Mouse (Mus musculus) layer of hippocampus, postnatal 25 days (tissue): ENCODE measurements around the gene Ttc30b. TPM values are rescaled to one million over a fixed set of nuclear protein-coding genes. Genes with fewer than 3 reads are reported as not detected.

ENCODE experiments used
- total RNA-seq, 2 experiments: library from RNA; stranded (reverse); gene quantifications; 2 replicates each; pipeline ENCODE4 v1.2.3; 2021

Ttc30b gene
- total RNA-seq, 2 experiments from 2014 or later: 14.2 to 16.3 TPM

Other genes with a start within 250 kb of the Ttc30b start
- gene Nfe2l2, start 233.9 kb downstream of the Ttc30b start, total RNA-seq: 10 to 100 TPM; 12.1 to 12.3 TPM
- 10 to 100 TPM; 42.0 to 44.5 TPM for gene Agps, start 106.4 kb downstream of the Ttc30b start, total RNA-seq
- under 1 TPM in 1 of 2 experiments, not detected in 1; 0.27 TPM for gene Ttc30a2, start 39.6 kb upstream of the Ttc30b start, total RNA-seq
- 1 to 10 TPM; 3.1 to 3.2 TPM for gene Ttc30a1, start 43.4 kb upstream of the Ttc30b start, total RNA-seq